Mouse (Mus musculus) cerebellum, adult 9-11 months (tissue): ENCODE measurements at regions not wholly inside any gene's neighbourhood (a gene's known extent, or its start where the extent isn't known, plus 50 kb on each side); places are given as distances from the start of the nearest gene placed in this dataset.
"Not testable (repeated sequence)": the region's sequence is repeated elsewhere in the genome, so short reads cannot be mapped to it uniquely, and the experiment has no call there.

ENCODE experiments used
- DNase-seq: peaks from one replicate; pipeline ENCODE4 v3.0.0; 2022

GRCm38 (mm10) chr2:71597956-71598355 lies 51.4 kb upstream of the Dlx2 start:
- no peak for DNase-seq

DNA sequence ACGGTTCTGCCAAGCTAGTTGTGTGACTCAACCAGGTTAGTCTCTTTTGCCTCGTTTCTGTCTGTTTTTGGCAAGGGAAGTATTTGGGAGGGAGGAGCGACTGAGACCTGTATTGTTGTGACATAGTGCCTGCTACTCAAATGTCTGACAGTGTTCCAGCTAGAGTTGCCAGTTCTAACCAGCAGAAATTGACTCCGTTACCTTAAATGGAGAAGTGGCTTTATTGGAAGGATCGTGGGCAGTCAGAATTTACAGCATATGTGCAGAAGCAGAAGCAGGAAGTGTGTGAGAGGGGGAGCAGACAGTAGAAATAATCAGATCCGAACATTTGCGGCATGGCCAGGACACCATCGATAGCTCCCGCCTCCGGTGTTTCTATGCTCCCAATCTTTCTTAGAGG lies 51.8 kb upstream of the Dlx2 start:
- DNase-seq = no peak

- DNase-seq = peak; percentile 53
These were observed 52.2 kb upstream of the Dlx2 start for GRCm38 (mm10) chr2:71598778-71599177.

- no peak for DNase-seq
These were observed 53.7 kb upstream of the Dlx2 start for GRCm38 (mm10) chr2:71600213-71600612.

DNA sequence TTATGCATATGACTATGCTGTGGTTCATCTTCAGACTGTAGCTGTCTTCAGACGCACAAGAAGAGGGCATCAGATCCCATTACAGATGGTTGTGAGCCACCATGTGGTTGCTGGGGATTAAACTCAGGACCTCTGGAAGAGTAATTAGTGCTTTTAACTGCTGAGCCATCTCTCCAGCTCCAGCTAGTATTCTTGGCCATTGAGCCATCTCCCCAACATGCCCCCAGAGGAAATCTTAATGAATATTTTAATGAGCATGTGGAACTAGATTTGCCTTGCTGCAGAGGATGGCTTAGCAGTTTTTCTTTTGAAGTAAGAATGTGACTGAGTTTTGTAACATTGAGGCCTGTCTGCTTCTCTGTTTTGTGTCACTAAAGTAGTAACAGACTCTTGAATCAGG lies 54.4 kb upstream of the Dlx2 start:
- DNase-seq = no peak

- DNase-seq = not testable (repeated sequence)
These were observed 57.2 kb upstream of the Dlx2 start for GRCm38 (mm10) chr2:71603796-71604195.

GRCm38 (mm10) chr2:71605606-71606005 lies 59.1 kb upstream of the Dlx2 start:
- DNase-seq = no peak

DNA sequence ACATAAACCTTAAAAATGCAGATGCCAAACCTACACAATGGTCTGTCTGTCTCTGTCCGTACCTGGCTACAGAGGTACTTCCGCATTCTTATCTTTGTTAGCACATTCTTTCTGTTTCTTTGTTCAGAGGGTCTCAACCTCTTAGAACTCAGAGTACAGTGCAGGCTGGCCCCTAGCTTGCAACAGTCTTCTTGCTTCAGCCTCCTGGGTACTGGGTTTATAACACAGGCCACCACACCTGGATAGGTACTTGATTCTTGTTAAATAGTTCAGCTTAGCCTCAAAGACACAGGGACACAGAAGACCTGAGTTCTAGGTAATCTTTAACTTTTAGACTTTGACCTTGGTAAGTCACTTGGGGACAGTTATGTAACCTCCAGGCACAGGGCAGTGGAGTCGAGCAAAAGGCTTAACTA lies 60.5 kb upstream of the Dlx2 start:
- DNase-seq = no peak

DNA sequence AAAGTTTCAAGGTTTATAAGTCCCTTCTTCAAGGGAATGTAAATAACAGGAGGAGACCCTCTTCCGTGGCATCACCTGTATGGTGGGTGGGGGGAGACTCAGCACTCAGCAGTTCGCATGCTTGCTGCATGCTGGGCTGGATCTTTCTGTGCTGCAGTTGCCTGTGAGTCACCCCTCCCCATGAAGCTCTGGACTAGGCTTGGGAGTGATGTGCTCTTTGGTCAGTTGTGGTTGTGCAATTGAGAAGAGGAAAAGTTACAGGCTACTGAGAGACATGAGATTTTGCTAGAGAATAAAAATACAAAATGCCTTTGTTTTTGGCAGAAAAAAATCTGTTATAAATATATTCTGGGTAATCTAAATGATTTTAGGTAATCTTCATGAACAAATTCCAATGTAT lies 66.7 kb upstream of the Dlx2 start:
- no peak for DNase-seq

DNA sequence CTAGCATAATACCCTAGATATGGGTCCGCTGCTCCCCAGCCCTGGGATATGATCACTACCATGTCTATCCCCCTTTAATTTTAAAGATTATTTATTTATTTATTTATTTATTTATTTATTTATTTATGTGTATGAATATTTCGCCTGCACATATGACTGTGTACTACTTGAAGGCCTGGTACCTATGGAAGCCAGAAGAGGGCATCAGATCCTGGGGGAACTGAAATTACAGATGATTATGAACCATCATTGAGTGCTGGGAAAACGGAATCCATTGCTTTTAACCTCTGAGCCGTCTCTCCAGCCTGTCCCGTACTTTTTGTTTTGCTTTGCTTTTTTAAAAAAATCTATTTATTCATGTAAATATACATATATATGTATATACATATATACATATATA lies 70.0 kb upstream of the Dlx2 start:
- DNase-seq = no peak

DNA sequence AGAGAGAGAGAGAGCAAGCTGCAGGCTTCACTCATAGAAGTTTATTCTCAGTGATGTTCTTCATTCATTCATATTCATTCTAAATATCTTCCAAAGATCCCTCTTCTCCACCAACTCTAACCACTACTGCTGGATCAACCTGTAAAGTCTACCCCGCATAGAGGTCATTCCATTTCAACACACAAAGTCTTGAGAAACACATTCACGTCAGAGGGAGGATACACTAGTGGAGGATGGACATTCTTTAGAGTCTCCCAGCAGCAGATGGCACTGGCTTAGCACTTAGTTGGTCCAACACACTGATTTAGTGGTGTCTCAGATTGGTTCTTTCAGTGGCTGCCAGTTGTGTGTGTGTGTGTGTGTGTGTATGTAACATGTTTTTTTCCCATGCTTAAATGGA lies 74.9 kb upstream of the Dlx2 start:
- no peak for DNase-seq

- DNase-seq = no peak
These were observed 76.1 kb upstream of the Dlx2 start for GRCm38 (mm10) chr2:71622532-71623099.

DNA sequence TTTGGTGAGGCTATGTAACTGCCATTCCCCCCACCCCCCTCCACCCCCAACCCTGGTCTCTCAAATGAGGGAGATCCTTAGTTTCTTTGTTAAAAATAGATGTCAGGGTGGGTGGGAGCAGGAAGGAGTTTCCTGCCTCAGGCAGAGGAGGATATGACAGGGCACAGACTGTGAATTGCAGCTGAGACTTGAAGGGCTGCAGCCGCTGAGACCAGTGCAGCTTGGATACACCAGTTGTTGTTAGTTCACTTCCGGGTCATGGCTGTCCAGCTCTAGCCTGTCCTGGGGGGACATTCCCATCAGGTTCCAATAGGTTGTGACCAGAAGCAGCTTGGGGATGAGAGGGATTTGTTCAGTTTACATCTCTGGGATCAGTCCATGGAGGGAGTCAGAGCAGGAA lies 76.6 kb upstream of the Dlx2 start:
- DNase-seq = no peak

GRCm38 (mm10) chr2:71625298-71625902 lies 78.8 kb upstream of the Dlx2 start:
- no peak for DNase-seq

DNA sequence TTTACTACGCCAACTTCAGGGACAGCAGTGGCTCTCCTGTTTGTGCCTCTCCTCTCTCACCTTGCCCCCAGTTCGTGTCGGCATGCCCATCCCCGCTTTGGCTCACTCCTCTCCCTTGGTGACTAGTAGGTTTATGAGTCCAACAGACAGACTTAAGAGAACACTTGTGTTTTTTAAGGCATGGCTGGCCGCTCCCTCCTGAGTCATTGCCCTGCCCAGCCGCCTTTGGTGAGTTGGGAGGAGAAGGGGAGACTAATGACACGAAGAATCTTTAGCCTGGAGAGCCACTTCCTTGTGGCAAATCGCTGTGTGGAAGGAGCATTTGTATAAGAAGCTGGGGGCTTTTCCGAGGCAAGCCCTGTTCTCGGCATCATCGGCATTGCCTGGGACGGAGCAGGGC lies 79.8 kb upstream of the Dlx2 start:
- DNase-seq = no peak

GRCm38 (mm10) chr2:71627097-71627755 lies 80.7 kb upstream of the Dlx2 start:
- DNase-seq = peak; percentile 12

DNA sequence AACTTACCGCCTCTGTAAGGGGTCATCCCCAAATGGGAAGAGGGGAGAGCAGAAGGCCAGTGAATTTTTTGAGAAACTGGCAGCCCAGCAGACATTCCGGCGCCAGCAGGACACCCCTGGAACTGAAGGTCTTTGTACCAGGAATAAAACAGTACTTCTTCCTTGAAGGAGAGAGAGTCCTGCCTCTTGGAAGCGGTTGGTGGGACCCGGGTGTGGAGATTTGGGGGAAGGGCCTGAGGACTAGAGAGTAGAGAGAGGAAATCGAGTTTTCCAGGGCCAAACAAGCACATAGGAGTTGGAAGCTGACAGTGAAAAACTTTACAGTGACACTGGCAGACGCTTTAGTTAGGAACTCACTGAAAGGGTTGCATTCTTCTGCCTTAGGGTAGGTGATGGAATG lies 82.3 kb upstream of the Dlx2 start:
- DNase-seq = no peak

DNA sequence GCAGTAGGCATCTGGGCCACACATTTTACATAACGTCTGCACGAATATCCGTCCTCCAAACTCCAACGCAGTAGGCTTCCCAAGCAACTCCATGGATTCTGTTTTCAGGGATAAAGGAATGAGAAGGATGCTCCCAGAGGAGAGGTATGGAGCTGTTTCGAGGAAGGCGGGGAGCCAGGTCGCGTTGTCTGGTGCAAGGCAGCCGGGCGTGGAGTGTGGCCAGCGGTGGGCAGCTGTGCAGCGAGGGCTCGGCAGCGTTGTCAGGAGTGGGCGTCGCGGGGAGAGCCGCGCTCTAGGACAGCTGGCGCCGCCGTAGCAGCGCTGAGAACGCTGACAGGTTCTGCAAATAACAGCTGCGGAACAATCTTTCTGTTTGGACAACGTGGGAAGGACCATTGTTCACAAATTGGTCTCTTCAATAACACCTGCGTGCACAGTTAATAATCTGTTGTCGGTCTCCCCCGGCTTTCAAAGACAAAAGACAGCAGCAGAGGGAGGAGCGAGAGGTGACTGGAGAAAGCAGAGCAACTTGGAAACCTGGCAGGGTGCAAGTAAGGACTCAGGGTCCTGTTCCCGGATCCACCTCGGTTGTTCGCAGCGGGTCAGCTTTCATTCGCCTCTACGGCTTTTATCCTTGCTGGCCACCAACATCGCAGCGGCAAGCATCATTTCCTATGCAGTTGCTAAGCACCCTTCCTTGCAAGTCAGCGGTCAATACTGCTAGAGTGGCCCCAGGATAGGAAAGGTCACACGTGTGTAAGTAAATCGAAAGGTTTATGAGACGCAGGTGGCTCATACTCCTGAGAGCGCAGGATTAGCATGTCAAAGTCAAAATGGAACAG lies 83.0 kb upstream of the Dlx2 start:
- no peak for DNase-seq

DNA sequence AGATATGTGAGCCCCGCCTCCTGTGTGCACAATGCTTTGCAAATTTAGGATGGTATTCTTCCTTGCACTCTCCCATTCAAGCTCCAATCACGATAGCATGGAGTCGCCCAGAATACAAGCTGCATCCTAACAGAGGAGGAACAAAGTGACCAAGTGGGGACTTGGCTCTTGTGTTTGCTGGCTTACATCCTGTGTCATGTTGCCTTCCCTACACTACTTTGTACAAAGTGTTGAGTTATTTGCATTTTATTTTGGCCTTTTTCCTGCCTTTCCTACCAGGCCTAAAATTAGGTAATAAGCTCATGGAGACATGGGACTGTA lies 83.5 kb upstream of the Dlx2 start:
- DNase-seq = no peak

- no peak for DNase-seq
These were observed 86.9 kb upstream of the Dlx2 start for GRCm38 (mm10) chr2:71633471-71633870.

DNA sequence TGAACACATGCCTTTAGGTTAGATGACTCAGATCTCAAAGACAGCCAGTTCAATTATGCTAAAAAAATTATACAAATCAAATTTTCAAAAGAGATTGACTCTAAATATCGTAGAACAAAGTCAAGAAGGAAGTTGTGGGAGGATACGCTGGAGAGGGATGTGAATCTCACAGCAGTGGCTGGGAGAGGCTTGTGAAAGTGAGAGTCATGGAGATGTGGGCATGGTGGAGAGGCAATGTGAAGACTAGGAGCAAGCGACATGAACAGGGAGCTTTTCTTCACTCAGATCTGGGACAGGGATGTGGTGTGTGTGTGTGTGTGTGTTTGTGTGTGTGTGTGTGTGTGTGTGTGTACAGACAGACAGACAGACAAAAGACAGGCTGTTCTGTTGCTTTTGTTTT lies 87.9 kb upstream of the Dlx2 start:
- no peak for DNase-seq

- no peak for DNase-seq
These were observed 89.6 kb upstream of the Dlx2 start for GRCm38 (mm10) chr2:71636134-71636533.

DNA sequence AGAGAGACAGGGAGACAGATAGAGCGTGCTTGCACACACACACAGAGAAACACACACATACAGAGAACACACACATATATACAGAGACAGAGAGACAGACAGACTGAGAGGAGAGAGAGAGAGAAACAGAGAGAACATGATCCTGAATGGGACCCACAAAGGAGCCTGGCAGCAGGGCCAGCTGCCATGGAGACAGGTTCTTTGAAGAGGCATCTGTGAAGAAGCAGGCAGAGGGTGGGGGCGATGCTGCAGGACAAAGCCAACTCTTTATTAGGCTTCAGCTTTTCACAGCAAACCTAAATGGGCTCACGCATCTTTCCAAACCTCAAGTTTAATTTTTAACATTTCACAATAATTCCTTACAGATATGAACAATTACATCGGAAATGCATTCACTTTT lies 90.0 kb upstream of the Dlx2 start:
- DNase-seq = no peak

- DNase-seq = no peak
These were observed 93.7 kb upstream of the Dlx2 start for GRCm38 (mm10) chr2:71640251-71640650.
